Mouse (Mus musculus): ENCODE results near the gene Hoxb2. TPM values are rescaled to one million over a fixed set of nuclear protein-coding genes. Genes with fewer than 3 reads are reported as not detected.

Gene Hoxb2
- polyA plus RNA-seq, 1 experiment from 2014 or later: 0.10 TPM

GRCm38 (mm10) chr11:96343206-96343745 lies 7.0 kb upstream of the Hoxb2 start:
- H3K9me3 ChIP-seq (replicated peaks): no peaks in the 10 kb centered on the region
- H3K4me3 ChIP-seq: no peak overlapping the region
- peaks cover 19% of the 10 kb centered on the region for H3K4me1 ChIP-seq
- DNase-seq (ENCODE audit: low spot score): no peak
- H3K27ac ChIP-seq (replicated peaks): no peak overlapping the region
- 7% methylated on average over 2 of the region's 2 CpGs for WGBS
- peaks cover 100% of the 10 kb centered on the region for H3K27me3 ChIP-seq (ENCODE audit: low read depth, poor library complexity, severe bottlenecking)
- no peaks in the 10 kb centered on the region for H3K36me3 ChIP-seq

- Histone ChIP-seq H3K4me1 (peaks cover 19% of the 10 kb centered on the region), H3K4me3 (no peak overlapping the region), H3K27ac (replicated peaks) (no peak overlapping the region), H3K9me3 (replicated peaks) (no peaks in the 10 kb centered on the region), H3K27me3 (ENCODE audit: low read depth, poor library complexity, severe bottlenecking) (peaks cover 100% of the 10 kb centered on the region), H3K36me3 (no peaks in the 10 kb centered on the region)
- 1% methylated on average over 40 of the region's 40 CpGs for WGBS
- DNase-seq (ENCODE audit: low spot score): no peak
Observed at GRCm38 (mm10) chr11:96344061-96344877, 6.1 kb upstream of the Hoxb2 start.

GRCm38 (mm10) chr11:96344878-96345159 lies 5.5 kb upstream of the Hoxb2 start:
- no peak for DNase-seq (ENCODE audit: low spot score)
- H3K4me1 ChIP-seq: peaks cover 19% of the 10 kb centered on the region
- no peak overlapping the region for H3K4me3 ChIP-seq
- no peaks in the 10 kb centered on the region for H3K36me3 ChIP-seq
- WGBS: 7% methylated on average over 6 of the region's 6 CpGs
- H3K27ac ChIP-seq (replicated peaks): no peak overlapping the region
- H3K27me3 ChIP-seq (ENCODE audit: low read depth, poor library complexity, severe bottlenecking): peaks cover 100% of the 10 kb centered on the region
- no peaks in the 10 kb centered on the region for H3K9me3 ChIP-seq (replicated peaks)

- Histone ChIP-seq H3K4me1 (peaks cover 19% of the 10 kb centered on the region), H3K9me3 (replicated peaks) (no peaks in the 10 kb centered on the region), H3K27me3 (ENCODE audit: low read depth, poor library complexity, severe bottlenecking) (peaks cover 100% of the 10 kb centered on the region), H3K4me3 (no peak overlapping the region), H3K36me3 (no peaks in the 10 kb centered on the region), H3K27ac (replicated peaks) (no peak overlapping the region)
- 1% methylated on average over 45 of the region's 56 CpGs for WGBS
- DNase-seq (ENCODE audit: low spot score): no peak
Observed at GRCm38 (mm10) chr11:96345220-96345892, 5.0 kb upstream of the Hoxb2 start.

- Histone ChIP-seq H3K4me1 (peaks cover 15% of the 10 kb centered on the region; the same call in 1 of the 2 replicates), H3K27ac (replicated peaks) (no peak overlapping the region), H3K9me3 (replicated peaks) (no peaks in the 10 kb centered on the region), H3K27me3 (ENCODE audit: low read depth, poor library complexity, severe bottlenecking) (peaks cover 100% of the 10 kb centered on the region), H3K4me3 (no peak overlapping the region), H3K36me3 (no peaks in the 10 kb centered on the region)
- DNase-seq (ENCODE audit: low spot score): no peak
- 2% methylated on average over 45 of the region's 45 CpGs for WGBS
Observed at GRCm38 (mm10) chr11:96345893-96346806, 4.2 kb upstream of the Hoxb2 start.

- DNase-seq (ENCODE audit: low spot score): no peak
- 10% methylated on average over 5 of the region's 5 CpGs for WGBS
- Histone ChIP-seq H3K9me3 (replicated peaks) (no peaks in the 10 kb centered on the region), H3K27ac (replicated peaks) (no peak overlapping the region), H3K36me3 (no peaks in the 10 kb centered on the region), H3K4me3 (no peak overlapping the region), H3K4me1 (peaks cover 11% of the 10 kb centered on the region; the same call in 1 of the 2 replicates), H3K27me3 (ENCODE audit: low read depth, poor library complexity, severe bottlenecking) (peaks cover 100% of the 10 kb centered on the region)
Observed at GRCm38 (mm10) chr11:96346916-96347520, 3.3 kb upstream of the Hoxb2 start.

GRCm38 (mm10) chr11:96347717-96348116 lies 2.6 kb upstream of the Hoxb2 start:
- H3K9me3 ChIP-seq (replicated peaks): no peaks in the 10 kb centered on the region
- no peak for DNase-seq (ENCODE audit: low spot score)
- H3K4me1 ChIP-seq: peaks cover 11% of the 10 kb centered on the region; the same call in 1 of the 2 replicates
- H3K4me3 ChIP-seq: no peak overlapping the region
- 5% methylated on average over 4 of the region's 4 CpGs for WGBS
- no peak overlapping the region for H3K27ac ChIP-seq (replicated peaks)
- H3K27me3 ChIP-seq (ENCODE audit: low read depth, poor library complexity, severe bottlenecking): peaks cover 100% of the 10 kb centered on the region
- H3K36me3 ChIP-seq: no peaks in the 10 kb centered on the region

GRCm38 (mm10) chr11:96348141-96348928 lies 2.0 kb upstream of the Hoxb2 start:
- DNase-seq (ENCODE audit: low spot score): no peak
- H3K4me1 ChIP-seq: peaks cover 18% of the 10 kb centered on the region
- H3K4me3 ChIP-seq: no peak overlapping the region
- H3K9me3 ChIP-seq (replicated peaks): no peaks in the 10 kb centered on the region
- peaks cover 100% of the 10 kb centered on the region for H3K27me3 ChIP-seq (ENCODE audit: low read depth, poor library complexity, severe bottlenecking)
- 2% methylated on average over 21 of the region's 21 CpGs for WGBS
- H3K36me3 ChIP-seq: no peaks in the 10 kb centered on the region
- no peak overlapping the region for H3K27ac ChIP-seq (replicated peaks)

- Histone ChIP-seq H3K4me3 (no peak overlapping the region), H3K27ac (replicated peaks) (no peak overlapping the region)
Observed at GRCm38 (mm10) chr11:96348988-96349387, 1.3 kb upstream of the Hoxb2 start.

GRCm38 (mm10) chr11:96349491-96350340 lies 609 bp upstream of the Hoxb2 start:
- peak; percentile 52 for DNase-seq (ENCODE audit: low spot score)

More at GRCm38 (mm10) chr11:96348988-96349387, 1.3 kb upstream of the Hoxb2 start:
- H3K4me1 ChIP-seq: peaks cover 19% of the 10 kb centered on the region
- H3K27me3 ChIP-seq (ENCODE audit: low read depth, poor library complexity, severe bottlenecking): peaks cover 100% of the 10 kb centered on the region
- no peaks in the 10 kb centered on the region for H3K9me3 ChIP-seq (replicated peaks)
- no peak for DNase-seq (ENCODE audit: low spot score)
- H3K36me3 ChIP-seq: no peaks in the 10 kb centered on the region
- 9% methylated on average over 3 of the region's 3 CpGs for WGBS

GRCm38 (mm10) chr11:96350791-96351190 lies 466 bp downstream of the Hoxb2 start:
- Histone ChIP-seq H3K27ac (replicated peaks) (no peak overlapping the region), H3K27me3 (ENCODE audit: low read depth, poor library complexity, severe bottlenecking) (peaks cover 100% of the 10 kb centered on the region), H3K36me3 (no peaks in the 10 kb centered on the region), H3K4me1 (peaks cover 19% of the 10 kb centered on the region), H3K4me3 (no peak overlapping the region), H3K9me3 (replicated peaks) (no peaks in the 10 kb centered on the region)
- peak; percentile 28 for DNase-seq (ENCODE audit: low spot score)
- 3% methylated on average over 2 of the region's 2 CpGs for WGBS

More at GRCm38 (mm10) chr11:96349491-96350340, 609 bp upstream of the Hoxb2 start:
- no peak overlapping the region for H3K27ac ChIP-seq (replicated peaks)
- no peaks in the 10 kb centered on the region for H3K36me3 ChIP-seq
- H3K27me3 ChIP-seq (ENCODE audit: low read depth, poor library complexity, severe bottlenecking): peaks cover 100% of the 10 kb centered on the region
- no peak overlapping the region for H3K4me3 ChIP-seq
- peaks cover 23% of the 10 kb centered on the region for H3K4me1 ChIP-seq
- no peaks in the 10 kb centered on the region for H3K9me3 ChIP-seq (replicated peaks)
- under 1% methylated on average over 14 of the region's 14 CpGs for WGBS
